Mouse (Mus musculus): ENCODE measurements around the gene Pitpnm2. TPM values are rescaled to one million over a fixed set of nuclear protein-coding genes. Genes with fewer than 3 reads are reported as not detected.
A peak's percentile ranks its signal among the peaks of the same experiment; 100 is the strongest.

Gene Pitpnm2
- polyA plus RNA-seq, 1 experiment from 2014 or later, result 6.6 TPM

GRCm38 (mm10) chr5:124253555-124253954, 4.0 kb upstream of the Pitpnm2 start:
- H3K4me2 ChIP-seq (replicated peaks; ENCODE audit: low read depth, low read length), result no peak overlapping the region
- no peaks in the 10 kb centered on the region for H3K27me3 ChIP-seq (ENCODE audit: control insufficient read depth, insufficient read depth, low read length)
- peaks cover 29% of the 10 kb centered on the region for H3K36me3 ChIP-seq (ENCODE audit: control insufficient read depth, insufficient read depth, low read length)
- no peak overlapping the region for H3K27ac ChIP-seq (ENCODE audit: low read length)
- ATAC-seq (ENCODE audit: insufficient number of reproducible peaks, insufficient read depth, low FRiP score, low read depth), result no peak
- WGBS, result 84% methylated on average over 8 of the region's 8 CpGs
- no peak overlapping the region for H3K4me3 ChIP-seq (ENCODE audit: low read depth, low read length)
- H3K4me1 ChIP-seq (ENCODE audit: control insufficient read depth, insufficient read depth, low read length), result peaks cover 4% of the 10 kb centered on the region
- 0 out of 2 replicates have a peak, but pooled peaks cover 2% of the 10 kb centered on the region for H3K9me3 ChIP-seq (ENCODE audit: control insufficient read depth, low read depth, low read length)
- no peak overlapping the region for H3K9ac ChIP-seq (replicated peaks; ENCODE audit: low read depth, low read length)

GRCm38 (mm10) chr5:124252580-124253320, 3.2 kb upstream of the Pitpnm2 start:
- ATAC-seq (ENCODE audit: insufficient number of reproducible peaks, insufficient read depth, low FRiP score, low read depth), result no peak
- 93% methylated on average over 13 of the region's 13 CpGs for WGBS

GRCm38 (mm10) chr5:124251070-124251469, 1.5 kb upstream of the Pitpnm2 start:
- H3K4me1 ChIP-seq (ENCODE audit: control insufficient read depth, insufficient read depth, low read length), result peaks cover 4% of the 10 kb centered on the region
- no peak overlapping the region for H3K4me3 ChIP-seq (ENCODE audit: low read depth, low read length)
- H3K27me3 ChIP-seq (ENCODE audit: control insufficient read depth, insufficient read depth, low read length), result no peaks in the 10 kb centered on the region
- H3K36me3 ChIP-seq (ENCODE audit: control insufficient read depth, insufficient read depth, low read length), result peaks cover 10% of the 10 kb centered on the region; the same call in 1 of the 2 replicates
- no peak for ATAC-seq (ENCODE audit: insufficient number of reproducible peaks, insufficient read depth, low FRiP score, low read depth)
- H3K27ac ChIP-seq (ENCODE audit: low read length), result no peak overlapping the region
- no peak overlapping the region for H3K9ac ChIP-seq (replicated peaks; ENCODE audit: low read depth, low read length)
- no peak overlapping the region for H3K4me2 ChIP-seq (replicated peaks; ENCODE audit: low read depth, low read length)
- H3K9me3 ChIP-seq (ENCODE audit: control insufficient read depth, low read depth, low read length), result no peaks in the 10 kb centered on the region
- 86% methylated on average over 5 of the region's 5 CpGs for WGBS

More at GRCm38 (mm10) chr5:124252580-124253320, 3.2 kb upstream of the Pitpnm2 start:
- no peak overlapping the region for H3K9ac ChIP-seq (replicated peaks; ENCODE audit: low read depth, low read length)
- H3K9me3 ChIP-seq (ENCODE audit: control insufficient read depth, low read depth, low read length), result no peaks in the 10 kb centered on the region
- no peaks in the 10 kb centered on the region for H3K27me3 ChIP-seq (ENCODE audit: control insufficient read depth, insufficient read depth, low read length)
- H3K4me1 ChIP-seq (ENCODE audit: control insufficient read depth, insufficient read depth, low read length), result peaks cover 4% of the 10 kb centered on the region
- peaks cover 21% of the 10 kb centered on the region for H3K36me3 ChIP-seq (ENCODE audit: control insufficient read depth, insufficient read depth, low read length)
- H3K4me3 ChIP-seq (ENCODE audit: low read depth, low read length), result no peak overlapping the region
- H3K27ac ChIP-seq (ENCODE audit: low read length), result no peak overlapping the region
- no peak overlapping the region for H3K4me2 ChIP-seq (replicated peaks; ENCODE audit: low read depth, low read length)

- Histone ChIP-seq H3K9ac (replicated peaks; ENCODE audit: low read depth, low read length) (peak overlapping the region; percentile 88), H3K27ac (ENCODE audit: low read length) (peak overlapping the region; percentile 52), H3K4me3 (ENCODE audit: low read depth, low read length) (peak overlapping the region; percentile 58), H3K4me2 (replicated peaks; ENCODE audit: low read depth, low read length) (peak overlapping the region; percentile 82), H3K27me3 (ENCODE audit: control insufficient read depth, insufficient read depth, low read length) (no peaks in the 10 kb centered on the region), H3K9me3 (ENCODE audit: control insufficient read depth, low read depth, low read length) (no peaks in the 10 kb centered on the region), H3K4me1 (ENCODE audit: control insufficient read depth, insufficient read depth, low read length) (peaks cover 4% of the 10 kb centered on the region), H3K36me3 (ENCODE audit: control insufficient read depth, insufficient read depth, low read length) (peaks cover 11% of the 10 kb centered on the region; the same call in 1 of the 2 replicates)
- peak; percentile 38 for ATAC-seq (ENCODE audit: insufficient number of reproducible peaks, insufficient read depth, low FRiP score, low read depth)
- WGBS, result under 1% methylated on average over 68 of the region's 77 CpGs
These were observed 531 bp downstream of the Pitpnm2 start for GRCm38 (mm10) chr5:124248845-124249613.

GRCm38 (mm10) chr5:124247986-124248626, 1.5 kb downstream of the Pitpnm2 start:
- H3K27ac ChIP-seq (ENCODE audit: low read length), result no peak overlapping the region; the same call in 1 of the 2 replicates
- H3K9me3 ChIP-seq (ENCODE audit: control insufficient read depth, low read depth, low read length), result no peaks in the 10 kb centered on the region
- no peaks in the 10 kb centered on the region for H3K27me3 ChIP-seq (ENCODE audit: control insufficient read depth, insufficient read depth, low read length)
- peak overlapping the region; percentile 82 for H3K4me2 ChIP-seq (replicated peaks; ENCODE audit: low read depth, low read length)
- H3K9ac ChIP-seq (replicated peaks; ENCODE audit: low read depth, low read length), result no peak overlapping the region
- peak overlapping the region; percentile 58; the same call in 1 of the 2 replicates for H3K4me3 ChIP-seq (ENCODE audit: low read depth, low read length)
- peaks cover 4% of the 10 kb centered on the region; the same call in 1 of the 2 replicates for H3K36me3 ChIP-seq (ENCODE audit: control insufficient read depth, insufficient read depth, low read length)
- peaks cover 4% of the 10 kb centered on the region for H3K4me1 ChIP-seq (ENCODE audit: control insufficient read depth, insufficient read depth, low read length)
- 44% methylated on average over 9 of the region's 9 CpGs for WGBS
- ATAC-seq (ENCODE audit: insufficient number of reproducible peaks, insufficient read depth, low FRiP score, low read depth), result no peak

GRCm38 (mm10) chr5:124247296-124247695, 2.3 kb downstream of the Pitpnm2 start:
- no peak overlapping the region for H3K27ac ChIP-seq (ENCODE audit: low read length)
- no peaks in the 10 kb centered on the region for H3K9me3 ChIP-seq (ENCODE audit: control insufficient read depth, low read depth, low read length)
- H3K27me3 ChIP-seq (ENCODE audit: control insufficient read depth, insufficient read depth, low read length), result no peaks in the 10 kb centered on the region
- ATAC-seq (ENCODE audit: insufficient number of reproducible peaks, insufficient read depth, low FRiP score, low read depth), result no peak
- H3K4me3 ChIP-seq (ENCODE audit: low read depth, low read length), result no peak overlapping the region
- 58% methylated on average over 7 of the region's 7 CpGs for WGBS
- H3K4me2 ChIP-seq (replicated peaks; ENCODE audit: low read depth, low read length), result peak overlapping the region; percentile 7; the same call in 1 of the 2 replicates
- H3K9ac ChIP-seq (replicated peaks; ENCODE audit: low read depth, low read length), result no peak overlapping the region
- peaks cover 4% of the 10 kb centered on the region for H3K4me1 ChIP-seq (ENCODE audit: control insufficient read depth, insufficient read depth, low read length)
- peaks cover 4% of the 10 kb centered on the region; the same call in 1 of the 2 replicates for H3K36me3 ChIP-seq (ENCODE audit: control insufficient read depth, insufficient read depth, low read length)

GRCm38 (mm10) chr5:124244885-124245284, 4.7 kb downstream of the Pitpnm2 start:
- no peak for ATAC-seq (ENCODE audit: insufficient number of reproducible peaks, insufficient read depth, low FRiP score, low read depth)
- WGBS, result 88% methylated on average over 7 of the region's 7 CpGs
- peaks cover 12% of the 10 kb centered on the region for H3K4me1 ChIP-seq (ENCODE audit: control insufficient read depth, insufficient read depth, low read length)
- peaks cover 4% of the 10 kb centered on the region; the same call in 1 of the 2 replicates for H3K36me3 ChIP-seq (ENCODE audit: control insufficient read depth, insufficient read depth, low read length)
- no peak overlapping the region for H3K27ac ChIP-seq (ENCODE audit: low read length)
- H3K4me3 ChIP-seq (ENCODE audit: low read depth, low read length), result no peak overlapping the region
- no peak overlapping the region for H3K4me2 ChIP-seq (replicated peaks; ENCODE audit: low read depth, low read length)
- H3K27me3 ChIP-seq (ENCODE audit: control insufficient read depth, insufficient read depth, low read length), result no peaks in the 10 kb centered on the region
- H3K9ac ChIP-seq (replicated peaks; ENCODE audit: low read depth, low read length), result no peak overlapping the region
- no peaks in the 10 kb centered on the region for H3K9me3 ChIP-seq (ENCODE audit: control insufficient read depth, low read depth, low read length)

GRCm38 (mm10) chr5:124244449-124244848, 5.1 kb downstream of the Pitpnm2 start:
- no peak for ATAC-seq (ENCODE audit: insufficient number of reproducible peaks, insufficient read depth, low FRiP score, low read depth)

More at GRCm38 (mm10) chr5:124244449-124244848, 5.1 kb downstream of the Pitpnm2 start:
- H3K4me2 ChIP-seq (replicated peaks; ENCODE audit: low read depth, low read length), result no peak overlapping the region
- WGBS, result 95% methylated on average over 8 of the region's 8 CpGs
- H3K36me3 ChIP-seq (ENCODE audit: control insufficient read depth, insufficient read depth, low read length), result peaks cover 4% of the 10 kb centered on the region; the same call in 1 of the 2 replicates
- no peak overlapping the region for H3K27ac ChIP-seq (ENCODE audit: low read length)
- peaks cover 12% of the 10 kb centered on the region for H3K4me1 ChIP-seq (ENCODE audit: control insufficient read depth, insufficient read depth, low read length)
- H3K4me3 ChIP-seq (ENCODE audit: low read depth, low read length), result no peak overlapping the region
- no peaks in the 10 kb centered on the region for H3K27me3 ChIP-seq (ENCODE audit: control insufficient read depth, insufficient read depth, low read length)
- H3K9ac ChIP-seq (replicated peaks; ENCODE audit: low read depth, low read length), result no peak overlapping the region
- H3K9me3 ChIP-seq (ENCODE audit: control insufficient read depth, low read depth, low read length), result no peaks in the 10 kb centered on the region
